Mouse (Mus musculus) left cerebral cortex, postnatal 25 days (tissue): Measurements from ENCODE around the gene Mvd. TPM values are rescaled to one million over a fixed set of nuclear protein-coding genes. Genes with fewer than 3 reads are reported as not detected.

Source experiments
- microRNA-seq, 2 experiments: library from miRNA; unstranded; fragments of <30 nt; microRNA quantifications; one replicate each; pipeline ENCODE4 v1.2.0; 2022
- total RNA-seq, 2 experiments: library from RNA; stranded (reverse); gene quantifications; 2 replicates each; pipeline ENCODE4 v1.2.3; 2021

Mvd gene
- total RNA-seq, 2 experiments from 2014 or later: 26.8 to 29.4 TPM

Small RNAs within 50 kb of the gene (microRNA-seq; reads per million reads assigned to microRNA genes)
- gene Gm24366: 0 reads per million in 2 experiments

Other genes with a start within 250 kb of the Mvd start
- 10 to 100 TPM; 36.9 to 39.3 TPM for gene Zfpm1, start 161.3 kb downstream of the Mvd start, total RNA-seq
- gene Trhr2, start 82.7 kb downstream of the Mvd start, total RNA-seq: 1 to 10 TPM; 7.0 to 7.2 TPM
- 10 to 100 TPM; 35.7 to 39.1 TPM for gene Zc3h18, start 66.8 kb downstream of the Mvd start, total RNA-seq
- gene Il17c, start 21.4 kb downstream of the Mvd start, total RNA-seq: not detected
- 1 to 10 TPM; 7.8 to 8.4 TPM for gene Cyba, start 10.5 kb downstream of the Mvd start, total RNA-seq
- under 1 TPM; 0.64 to 0.66 TPM for gene Snai3, start 17.3 kb upstream of the Mvd start, total RNA-seq
- gene Rnf166, start 32.6 kb upstream of the Mvd start, total RNA-seq: 10 to 100 TPM; 33.7 to 41.6 TPM
- gene Ctu2, start 32.7 kb upstream of the Mvd start, total RNA-seq: 10 to 100 TPM; 19.5 to 23.2 TPM
- gene Piezo1, start 107.9 kb upstream of the Mvd start, total RNA-seq: 1 to 10 TPM; 5.6 to 6.3 TPM
- gene Cdt1, start 124.6 kb upstream of the Mvd start, total RNA-seq: 1 to 10 TPM; 1.7 to 3.1 TPM
- gene Aprt, start 133.5 kb upstream of the Mvd start, total RNA-seq: 10 to 100 TPM; 56.6 to 60.4 TPM
- 1 to 10 TPM; 7.4 to 9.1 TPM for gene Galns, start 168.0 kb upstream of the Mvd start, total RNA-seq
- gene Trappc2l, start 168.2 kb upstream of the Mvd start, total RNA-seq: 10 to 100 TPM; 81.3 to 87.8 TPM
- not detected for gene Pabpn1l, start 179.3 kb upstream of the Mvd start, total RNA-seq